Mouse (Mus musculus): ENCODE data around the gene Hoxa2.

The Hoxa2 gene

GRCm38 (mm10) chr6:52164626-52165440 lies at the start of gene Hoxa2:
Hoxa2 (minus strand) TSS chr6:52164831.
- DNase-seq (ENCODE audit: low spot score): no peak

DNA sequence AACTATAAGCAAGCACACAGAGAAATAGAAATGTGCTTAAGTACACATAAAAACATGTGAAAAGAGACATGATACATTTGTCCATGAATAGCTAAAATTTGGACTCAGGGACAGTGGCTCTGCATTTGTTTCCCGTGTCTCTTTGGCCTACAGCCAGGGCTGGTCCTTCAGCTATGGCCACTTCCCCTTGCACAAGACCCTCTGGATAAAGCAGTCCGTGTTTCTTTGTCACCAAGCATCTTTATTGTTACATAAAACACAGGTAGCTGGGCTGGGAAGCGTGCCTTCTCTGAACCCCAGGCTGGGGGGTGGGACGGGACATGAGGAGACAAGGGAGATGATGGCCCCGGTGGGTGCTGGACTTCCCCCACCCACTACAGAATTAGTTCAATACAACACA lies 49.6 kb upstream of the Hoxa2 start:
- no peak for DNase-seq (ENCODE audit: low spot score)

DNA sequence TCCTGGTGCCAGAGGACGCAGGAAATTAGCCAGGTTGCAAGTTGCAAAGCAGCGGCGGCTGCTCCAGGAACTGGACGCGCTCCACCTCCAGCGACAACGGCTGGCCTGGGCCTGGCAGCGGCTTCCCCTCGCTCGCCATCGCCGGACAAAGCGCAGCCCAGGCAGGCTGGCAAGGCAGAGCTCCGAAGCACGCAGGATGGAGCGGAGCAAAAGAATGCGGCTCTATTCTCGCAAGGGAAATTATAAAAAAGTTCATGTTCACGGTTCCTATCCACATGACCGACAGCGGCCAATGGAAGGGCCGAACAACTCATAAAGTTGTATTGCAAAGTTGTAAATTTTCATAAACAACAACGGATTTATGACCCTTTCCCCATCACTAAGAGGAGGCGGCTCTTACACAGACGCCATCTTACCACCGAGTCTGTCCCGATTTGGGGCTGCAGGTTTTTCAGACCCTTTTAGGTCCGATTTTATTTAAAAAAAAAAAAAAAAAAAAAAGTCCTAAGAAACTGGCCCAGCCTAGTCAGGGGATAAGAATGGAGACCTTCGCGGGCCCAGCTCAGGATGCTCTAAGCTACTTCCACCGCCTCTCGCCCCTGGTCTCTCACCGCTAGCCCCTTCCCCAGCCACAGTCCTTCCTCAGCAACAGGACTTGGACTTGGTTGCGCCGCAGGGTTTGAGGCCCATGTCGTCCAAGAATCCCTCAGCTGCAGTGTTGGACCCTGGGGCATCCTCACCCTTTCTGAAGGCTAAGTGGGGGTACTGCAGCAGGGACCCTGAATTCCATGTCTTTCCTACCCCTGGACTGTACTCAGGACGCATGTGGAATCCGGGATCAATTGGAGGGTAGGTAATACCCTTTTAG lies 48.7 kb upstream of the Hoxa2 start, which contains the start of the genes Hoxa3 and Gm28308:
TSS of gene Hoxa3 (minus strand) at position 218 of the 868 bp plus-strand sequence.
TSS of gene Gm28308 (minus strand) at position 221 of the 868 bp plus-strand sequence.
- DNase-seq (ENCODE audit: low spot score): peak; percentile 73

DNA sequence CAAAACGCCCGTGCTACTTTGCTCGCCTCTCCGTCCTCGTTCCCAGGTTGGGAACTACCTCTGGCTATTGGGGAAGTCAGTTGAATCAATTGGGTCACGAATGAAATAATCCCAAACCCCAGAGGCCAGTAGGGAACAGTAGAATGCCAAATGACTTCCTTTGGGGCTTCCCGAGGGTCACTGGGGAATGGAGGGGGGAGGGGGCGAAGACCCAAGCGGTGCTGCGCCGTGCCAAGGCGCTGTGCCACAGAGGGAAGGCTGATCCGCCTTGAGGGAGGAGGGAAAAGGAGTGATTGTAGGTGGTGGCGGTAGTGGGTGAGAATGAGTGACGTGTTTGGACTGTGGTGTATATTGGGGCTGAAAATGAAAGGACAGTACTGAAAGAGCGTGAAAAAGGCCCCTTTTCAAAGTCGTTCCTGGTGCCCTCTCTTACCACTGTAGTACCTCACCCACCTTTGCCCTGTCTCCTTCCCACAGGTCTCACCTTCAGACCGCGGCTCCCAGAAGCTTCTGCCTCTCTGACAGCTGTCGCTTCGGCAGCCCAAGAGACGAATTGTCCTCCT lies 48.0 kb upstream of the Hoxa2 start:
- DNase-seq (ENCODE audit: low spot score): peak; percentile 40

- DNase-seq (ENCODE audit: low spot score): no peak
Observed at GRCm38 (mm10) chr6:52211961-52212360, 47.3 kb upstream of the Hoxa2 start.

DNA sequence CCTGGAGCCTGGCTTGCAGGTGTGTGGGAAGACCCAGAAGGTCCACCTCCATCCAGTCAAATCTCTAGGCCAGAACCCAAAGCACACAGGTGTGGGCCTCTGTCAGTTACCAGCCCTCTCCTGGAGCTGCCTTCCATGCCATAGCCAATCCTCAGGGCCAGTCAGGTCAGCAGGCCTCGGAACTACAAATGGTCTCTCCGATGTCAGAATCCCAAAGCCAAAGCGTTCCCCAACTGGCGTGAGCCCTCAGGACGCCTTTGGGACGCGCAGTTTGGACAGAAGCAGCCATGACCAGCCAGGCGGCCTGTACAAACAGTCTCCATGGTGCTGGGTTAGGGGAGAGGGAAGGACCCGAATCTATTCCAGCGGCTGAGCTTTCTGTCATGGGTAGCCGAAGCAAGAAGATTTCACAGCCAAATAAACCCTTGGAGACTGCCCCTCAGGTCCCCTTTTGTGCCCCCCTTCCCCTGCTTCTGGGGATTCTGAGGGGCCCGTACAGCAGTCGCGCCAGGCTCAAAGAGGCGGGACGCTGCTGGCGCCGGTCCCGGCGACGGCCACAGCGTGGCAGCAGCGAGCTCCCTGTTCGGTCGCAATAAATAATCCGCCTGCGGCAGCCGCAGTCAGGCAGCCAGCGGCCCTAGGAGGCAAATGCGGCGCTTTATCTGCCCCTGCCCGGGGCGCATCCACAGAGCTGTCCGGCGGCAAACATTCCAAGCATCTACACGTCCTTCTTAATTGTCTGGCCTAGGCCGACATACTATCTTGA lies 46.7 kb upstream of the Hoxa2 start:
- DNase-seq (ENCODE audit: low spot score): peak; percentile 86

GRCm38 (mm10) chr6:52209685-52210046 lies 45.0 kb upstream of the Hoxa2 start:
- DNase-seq (ENCODE audit: low spot score): no peak

DNA sequence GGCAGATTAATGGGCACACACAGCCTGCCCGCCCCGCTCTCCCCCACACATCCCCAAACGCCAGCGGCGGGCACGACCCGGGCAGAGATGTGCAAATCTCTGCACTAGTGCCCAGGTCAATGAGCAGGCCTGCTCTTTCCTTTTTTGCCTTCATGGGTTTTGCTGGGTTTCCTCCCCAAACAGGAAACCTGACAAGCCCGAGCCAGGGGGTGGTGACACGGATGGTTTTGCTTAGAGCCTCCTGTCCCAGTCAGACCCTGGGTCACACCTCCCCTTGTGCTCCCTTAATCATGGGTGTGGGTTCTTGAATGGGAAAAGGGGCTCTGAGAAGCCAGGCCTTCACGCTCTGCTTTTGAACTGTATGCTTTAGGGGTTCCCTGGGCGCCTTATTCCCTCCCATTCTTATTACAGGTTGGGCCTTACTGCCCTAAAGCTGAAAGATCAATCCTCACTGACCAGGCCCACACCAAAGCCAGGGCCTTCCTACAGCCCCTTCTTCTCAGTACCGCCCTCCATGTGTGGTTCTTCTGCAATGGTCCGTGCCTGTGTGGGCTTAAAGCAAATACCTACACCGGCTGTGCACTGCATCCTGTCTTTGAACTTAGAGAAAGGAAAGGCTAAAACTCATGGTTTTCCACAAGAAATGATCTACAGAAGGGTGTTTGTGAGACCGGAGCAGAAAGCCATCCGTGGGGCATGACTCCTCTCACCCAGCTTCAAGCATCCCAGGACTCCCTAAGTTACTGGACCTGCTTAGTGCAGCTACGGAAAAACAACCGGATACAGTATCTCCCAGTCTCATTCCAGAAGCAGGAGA lies 44.4 kb upstream of the Hoxa2 start:
- no peak for DNase-seq (ENCODE audit: low spot score)

- peak; percentile 69 for DNase-seq (ENCODE audit: low spot score)
Observed at GRCm38 (mm10) chr6:52208072-52208867, 43.6 kb upstream of the Hoxa2 start, which contains the start of gene Hoxa6. Hoxa6 (minus strand) TSS chr6:52208722.

DNA sequence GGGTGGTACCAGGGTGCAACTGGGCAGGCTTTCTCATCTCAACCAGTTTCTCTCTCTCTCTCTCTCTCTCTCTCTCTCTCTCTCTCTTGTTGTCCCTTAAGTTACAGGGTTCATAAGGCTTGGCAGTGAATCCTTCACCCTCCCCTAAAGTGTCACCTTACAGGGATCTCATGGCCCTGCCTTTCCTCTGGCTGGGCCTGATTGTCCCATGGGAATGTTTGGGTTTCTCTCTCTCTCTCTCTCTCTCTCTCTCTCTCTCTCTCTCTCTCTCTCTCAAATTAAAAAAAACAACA lies 43.0 kb upstream of the Hoxa2 start:
- no peak for DNase-seq (ENCODE audit: low spot score)

- no peak for DNase-seq (ENCODE audit: low spot score)
Observed at GRCm38 (mm10) chr6:52206882-52207683, 42.5 kb upstream of the Hoxa2 start.

- DNase-seq (ENCODE audit: low spot score): no peak
Observed at GRCm38 (mm10) chr6:52205638-52206621, 41.3 kb upstream of the Hoxa2 start.

GRCm38 (mm10) chr6:52205221-52205620 lies 40.6 kb upstream of the Hoxa2 start:
- no peak for DNase-seq (ENCODE audit: low spot score)

GRCm38 (mm10) chr6:52204050-52204752 lies 39.6 kb upstream of the Hoxa2 start, which contains the start of gene Hoxa5:
Hoxa5 (minus strand) TSS chr6:52204587.
- peak; percentile 74 for DNase-seq (ENCODE audit: low spot score)

- no peak for DNase-seq (ENCODE audit: low spot score)
Observed at GRCm38 (mm10) chr6:52203371-52204049, 38.9 kb upstream of the Hoxa2 start.

- DNase-seq (ENCODE audit: low spot score): no peak
Observed at GRCm38 (mm10) chr6:52203121-52203370, 38.4 kb upstream of the Hoxa2 start.

Measured in urinary bladder, postnatal 14 days (tissue).